ENCODE assay signal across 29 mouse cellular contexts in the genomic region with DNA sequence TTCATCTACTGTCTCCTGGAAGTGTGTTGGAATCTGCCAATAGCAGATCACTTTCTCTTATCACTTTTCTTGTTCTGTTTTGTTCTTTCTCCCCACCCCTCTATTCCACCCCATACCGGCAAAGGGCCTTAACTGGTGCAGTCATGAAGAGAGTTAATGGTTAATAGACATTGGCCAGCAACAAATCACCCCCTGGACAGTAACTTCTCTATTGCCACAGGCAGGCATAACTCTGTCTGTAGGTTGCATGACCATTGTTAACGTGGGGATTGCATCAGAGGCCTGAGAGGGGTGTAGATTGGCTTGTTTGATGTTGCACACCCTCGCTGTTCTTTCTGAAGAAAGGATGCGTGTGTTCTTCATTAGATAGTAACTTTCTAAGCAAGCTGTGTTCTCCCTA. TPM values are rescaled to one million over a fixed set of nuclear protein-coding genes. Genes with fewer than 3 reads are reported as not detected.
DNase-seq lines count a peak whose midpoint lies in the region; ATAC-seq and TF ChIP-seq lines count a peak whose summit lies in the region.
"Had no signal": no experiment of that assay in that cellular context is flagged by ENCODE, and none has a peak within 500 bp of the region (broad histone marks: within the 10 kb centered on the region; RNA-seq: fewer than 3 reads in every experiment).

No protein-coding gene starts in this region.

- 83% methylated on average over 4 of the region's 4 CpGs for WGBS in kidney, embryonic 14.5 days
- 68% methylated on average over 4 of the region's 4 CpGs for WGBS in liver, embryonic 13.5 days (ENCODE audit: insufficient replicate concordance)
- WGBS in liver, embryonic 12.5 days (ENCODE audit: insufficient replicate concordance): 67% methylated on average over 4 of the region's 4 CpGs
- 59% methylated on average over 4 of the region's 4 CpGs for WGBS in liver, postnatal 0 days (ENCODE audit: insufficient replicate concordance)

- H3K27ac ChIP-seq in kidney, embryonic 14.5 days (ENCODE audit: low read depth, low read length): no peak overlapping the region
- H3K27ac ChIP-seq in liver, embryonic 13.5 days: no peak overlapping the region
- no peak overlapping the region for H3K27ac ChIP-seq in liver, embryonic 12.5 days
- H3K27ac ChIP-seq in liver, postnatal 0 days (ENCODE audit: low read depth): no peak overlapping the region
- H3K27ac ChIP-seq: embryonic facial prominence, embryonic 10.5 days; embryonic facial prominence, embryonic 13.5 days; forebrain, embryonic 12.5 days; forebrain, embryonic 15.5 days; heart, adult 2 months; heart, embryonic 10.5 days; heart, embryonic 13.5 days; hindbrain, embryonic 13.5 days had no signal

- H3K4me2 ChIP-seq in kidney, embryonic 14.5 days (replicated peaks; ENCODE audit: low read depth, low read length): no peak overlapping the region
- no peak overlapping the region for H3K4me2 ChIP-seq in liver, embryonic 13.5 days
- no peak overlapping the region for H3K4me2 ChIP-seq in liver, embryonic 12.5 days
- H3K4me2 ChIP-seq in liver, postnatal 0 days (ENCODE audit: low read depth, low read length): no peak overlapping the region
- H3K4me2 ChIP-seq: embryonic facial prominence, embryonic 13.5 days; forebrain, embryonic 12.5 days; forebrain, embryonic 15.5 days; heart, embryonic 13.5 days; hindbrain, embryonic 13.5 days had no signal

- DNase-seq in kidney, adult 9 months: peak; percentile 43
- DNase-seq in liver, embryonic 13.5 days: no peak
- DNase-seq in Patski (ENCODE audit: low read depth, low spot score): peak; percentile 31
- DNase-seq in liver, postnatal 0 days: no peak
- DNase-seq: adrenal gland, adult 8-10 months; adrenal gland, postnatal 25 days; cerebellum, adult 11-12 months; cerebellum, adult 8-10 months; cerebellum, postnatal 10 days; cerebellum, postnatal 36 days; embryo, embryonic 11 days; gastrocnemius, postnatal 25 days; heart, adult 2 months had no signal

- no peak for TF ChIP-seq CTCF in Patski (IDR thresholded peaks at IDR 0.05)
- TF ChIP-seq CTCF in liver, postnatal 0 days (IDR thresholded peaks at IDR 0.05; ENCODE audit: low read depth): no peak

- POLR2A ChIA-PET in Patski (lab: Charles Lee): no interaction called here

- no peak overlapping the region for H3K9ac ChIP-seq in kidney, embryonic 14.5 days (ENCODE audit: low read depth, low read length)
- no peak overlapping the region for H3K9ac ChIP-seq in liver, embryonic 13.5 days
- H3K9ac ChIP-seq in liver, embryonic 12.5 days: no peak overlapping the region
- H3K9ac ChIP-seq in liver, postnatal 0 days (replicated peaks): no peak overlapping the region
- H3K9ac ChIP-seq: embryonic facial prominence, embryonic 13.5 days; forebrain, embryonic 12.5 days; forebrain, embryonic 15.5 days; heart, embryonic 13.5 days; hindbrain, embryonic 13.5 days had no signal

- peaks cover 50% of the 10 kb centered on the region for H3K36me3 ChIP-seq in kidney, embryonic 14.5 days (ENCODE audit: control insufficient read depth, insufficient read depth, low read length)
- peaks cover 62% of the 10 kb centered on the region for H3K36me3 ChIP-seq in liver, embryonic 13.5 days
- peaks cover 70% of the 10 kb centered on the region for H3K36me3 ChIP-seq in liver, embryonic 12.5 days
- H3K36me3 ChIP-seq in liver, postnatal 0 days (replicated peaks; ENCODE audit: insufficient read depth, low read length): peaks cover 60% of the 10 kb centered on the region

- no peak for ATAC-seq in kidney, embryonic 14.5 days (ENCODE audit: low FRiP score, low TSS enrichment)
- peak; percentile 41; the same call in 1 of the 2 replicates for ATAC-seq in liver, embryonic 13.5 days (ENCODE audit: low read depth)
- no peak for ATAC-seq in liver, embryonic 12.5 days
- peak; percentile 44 for ATAC-seq in Patski
- peak; percentile 75 for ATAC-seq in liver, postnatal 0 days
- ATAC-seq: activated CD4-positive, CD25-positive, alpha-beta regulatory T cell, adult 4 months; CD4-positive, CD25-positive, alpha-beta regulatory T cell, adult 4 months; forebrain, embryonic 15.5 days; hindbrain, embryonic 16.5 days had no signal

- CTCF ChIA-PET in Patski (lab: Charles Lee): interaction anchor here (1.0 to 3.3 kb wide), 4 partner anchors 17 to 306 kb away, joined by 3 to 13 read pairs (median 8); partner anchors contain the start of gene Atg16l1

- no peaks in the 10 kb centered on the region for H3K9me3 ChIP-seq in kidney, embryonic 14.5 days (ENCODE audit: control insufficient read depth, low read length)
- no peaks in the 10 kb centered on the region for H3K9me3 ChIP-seq in liver, embryonic 13.5 days (replicated peaks)
- no peaks in the 10 kb centered on the region for H3K9me3 ChIP-seq in liver, embryonic 12.5 days (replicated peaks)
- H3K9me3 ChIP-seq in liver, postnatal 0 days (ENCODE audit: low read length): no peaks in the 10 kb centered on the region
- H3K9me3 ChIP-seq: embryonic facial prominence, embryonic 10.5 days; embryonic facial prominence, embryonic 13.5 days; forebrain, embryonic 12.5 days; forebrain, embryonic 15.5 days; heart, embryonic 10.5 days; heart, embryonic 13.5 days; hindbrain, embryonic 13.5 days had no signal

- TF ChIP-seq EP300 in liver, postnatal 0 days (IDR thresholded peaks at IDR 0.05; ENCODE audit: low read depth): no peak

- H3K4me3 ChIP-seq in kidney, embryonic 14.5 days (ENCODE audit: low read length): no peak overlapping the region
- H3K4me3 ChIP-seq in liver, embryonic 13.5 days (replicated peaks): no peak overlapping the region
- no peak overlapping the region for H3K4me3 ChIP-seq in liver, embryonic 12.5 days
- no peak overlapping the region for H3K4me3 ChIP-seq in liver, postnatal 0 days (ENCODE audit: low read depth, low read length)
- H3K4me3 ChIP-seq: embryonic facial prominence, embryonic 10.5 days; embryonic facial prominence, embryonic 13.5 days; erythroblast, embryonic 14.5 days; forebrain, embryonic 12.5 days; forebrain, embryonic 15.5 days; heart, adult 2 months; heart, embryonic 10.5 days; heart, embryonic 13.5 days; hindbrain, embryonic 13.5 days had no signal

- in situ Hi-C loops in Patski (cut with MboI; ENCODE audit: low pct_unique_long_range_greater_than_20kb): loop anchor here (5.0 to 10.0 kb wide), 2 partner anchors 308 to 485 kb away; partner anchors contain the start of gene Atg16l1

- H3K27me3 ChIP-seq in kidney, embryonic 14.5 days (ENCODE audit: control insufficient read depth, insufficient read depth, low read length): no peaks in the 10 kb centered on the region
- no peaks in the 10 kb centered on the region for H3K27me3 ChIP-seq in liver, embryonic 13.5 days
- H3K27me3 ChIP-seq in liver, embryonic 12.5 days (replicated peaks): no peaks in the 10 kb centered on the region
- no peaks in the 10 kb centered on the region for H3K27me3 ChIP-seq in Patski
- no peaks in the 10 kb centered on the region for H3K27me3 ChIP-seq in liver, postnatal 0 days (ENCODE audit: insufficient read depth, low read length)
- H3K27me3 ChIP-seq: embryonic facial prominence, embryonic 13.5 days; forebrain, embryonic 12.5 days; forebrain, embryonic 15.5 days; heart, embryonic 13.5 days; hindbrain, embryonic 13.5 days had no signal

- H3K4me1 ChIP-seq in kidney, embryonic 14.5 days (ENCODE audit: control insufficient read depth, insufficient read depth, low read length): no peaks in the 10 kb centered on the region
- no peaks in the 10 kb centered on the region for H3K4me1 ChIP-seq in liver, embryonic 13.5 days (replicated peaks)
- H3K4me1 ChIP-seq in liver, embryonic 12.5 days: no peaks in the 10 kb centered on the region
- no peaks in the 10 kb centered on the region for H3K4me1 ChIP-seq in liver, postnatal 0 days (ENCODE audit: insufficient read depth)
- H3K4me1 ChIP-seq: embryonic facial prominence, embryonic 10.5 days; embryonic facial prominence, embryonic 13.5 days; forebrain, embryonic 12.5 days; forebrain, embryonic 15.5 days; heart, embryonic 10.5 days; heart, embryonic 13.5 days; hindbrain, embryonic 13.5 days had no signal

RNA-seq across cellular contexts. Expression of gene Snorc, which starts 20.6 kb away (rescaled TPM):
- polyA plus RNA-seq in kidney, embryonic 14.5 days (2014; fragmentation: Nextera tagmentation; extraction: Ambion mirVana): not detected in 2 replicates
- polyA plus RNA-seq in liver, embryonic 13.5 days (2015; fragmentation: Nextera tagmentation; extraction: Ambion mirVana): not detected in 2 replicates
- not detected in 2 replicates for polyA plus RNA-seq in liver, embryonic 12.5 days (2016; fragmentation: Nextera tagmentation; extraction: Ambion mirVana)
- polyA plus RNA-seq in Patski (2021): not detected
- polyA plus RNA-seq in liver, postnatal 0 days (2015; fragmentation: Nextera tagmentation; extraction: Ambion mirVana): 0.25 and 0.34 TPM in 2 replicates
- polyA plus RNA-seq: activated CD4-positive, CD25-positive, alpha-beta regulatory T cell, adult 4 months; C2C12; CD4-positive, CD25-positive, alpha-beta regulatory T cell, adult 4 months; embryonic facial prominence, embryonic 10.5 days; erythroblast, embryonic 14.5 days; forebrain, embryonic 12.5 days; forebrain, embryonic 15.5 days; gonadal fat pad, adult 2 months; heart, embryonic 10.5 days; heart, embryonic 13.5 days; heart, embryonic 16.5 days had no signal

RNA-seq across cellular contexts. Expression of gene Kcnj13, which starts 54.9 kb away (rescaled TPM):
- polyA plus RNA-seq in kidney, embryonic 14.5 days (2014; fragmentation: Nextera tagmentation; extraction: Ambion mirVana): 0.30 and 0.60 TPM in 2 replicates
- polyA plus RNA-seq in liver, embryonic 13.5 days (2015; fragmentation: Nextera tagmentation; extraction: Ambion mirVana): 0.32 and 0.35 TPM in 2 replicates
- polyA plus RNA-seq in liver, embryonic 12.5 days (2016; fragmentation: Nextera tagmentation; extraction: Ambion mirVana): 0.43 and 0.79 TPM in 2 replicates
- 0.41 TPM for polyA plus RNA-seq in Patski (2021)
- polyA plus RNA-seq in liver, postnatal 0 days (2015; fragmentation: Nextera tagmentation; extraction: Ambion mirVana): not detected in 2 replicates
- polyA plus RNA-seq: erythroblast, embryonic 14.5 days; gonadal fat pad, adult 2 months had no signal

Comparison
In these comparisons a context has a peak if more than half of its experiments do, and no peak if none do; other contexts are left out.
1. ATAC-seq: peak in liver, embryonic 13.5 days (single experiment), Patski (single experiment) and liver, postnatal 0 days (single experiment); none in kidney, embryonic 14.5 days (single experiment) and liver, embryonic 12.5 days (single experiment).
2. DNase-seq: peak in kidney, adult 9 months (single experiment) and Patski (single experiment); none in liver, embryonic 13.5 days (single experiment) and liver, postnatal 0 days (single experiment).